Mouse (Mus musculus) embryonic facial prominence, embryonic 13.5 days (tissue): Measurements from ENCODE around the gene Kif24. TPM values are rescaled to one million over a fixed set of nuclear protein-coding genes. Genes with fewer than 3 reads are reported as not detected.

Experiments
- ATAC-seq: fragments of 200-750 bp; cut with Nextera tagmentation; 2 replicates; pipeline ENCODE4 v1.8.0; 2017; ENCODE audit warnings: low read depth; ENCODE audit not compliant: insufficient number of reproducible peaks, insufficient read depth, low FRiP score, low TSS enrichment
- H3K27ac ChIP-seq: fragments of 300-500 bp; sonication (generic); 2 replicates; pipeline ENCODE4 v1.5.1; 2015; ENCODE audit warnings: moderate library complexity, mild to moderate bottlenecking, inconsistent platforms
- H3K27me3 ChIP-seq: fragments of 300-500 bp; sonication (generic); 2 replicates; pipeline ENCODE4 v1.6.1; 2015; ENCODE audit warnings: mild to moderate bottlenecking, inconsistent platforms
- H3K36me3 ChIP-seq: fragments of 300-500 bp; sonication (generic); 2 replicates; pipeline ENCODE4 v1.6.1; 2015; ENCODE audit warnings: mild to moderate bottlenecking, inconsistent platforms
- H3K4me1 ChIP-seq: fragments of 300-500 bp; sonication (generic); 2 replicates; pipeline ENCODE4 v1.6.1; 2015; ENCODE audit warnings: inconsistent platforms
- H3K4me2 ChIP-seq: fragments of 300-500 bp; sonication (generic); 2 replicates; pipeline ENCODE4 v1.6.1; 2015; ENCODE audit warnings: moderate library complexity, mild to moderate bottlenecking, inconsistent platforms
- H3K4me3 ChIP-seq: fragments of 300-500 bp; sonication (generic); 2 replicates; pipeline ENCODE4 v1.5.1; 2015; ENCODE audit warnings: mild to moderate bottlenecking, inconsistent platforms
- H3K9ac ChIP-seq: fragments of 300-500 bp; sonication (generic); 2 replicates; pipeline ENCODE4 v1.6.1; 2015; ENCODE audit warnings: mild to moderate bottlenecking, inconsistent platforms
- H3K9me3 ChIP-seq: fragments of 300-500 bp; sonication (generic); 2 replicates; pipeline ENCODE4 v1.6.1; 2016; ENCODE audit warnings: inconsistent platforms
- WGBS: fragments of 180-500 bp; shearing (Covaris S2); methylation state at CpG from one replicate; pipeline ENCODE4 v1.1.7; 2015; ENCODE audit warnings: mixed read lengths; 5-methylcytosine and 5-hydroxymethylcytosine counted together
- polyA plus RNA-seq: library from polyadenylated mRNA; unstranded; fragments of >200 nt; fragmentation: Nextera tagmentation; extraction: Ambion mirVana; gene quantifications from 2 replicates; pipeline ENCODE4 v1.2.1, GENCODE M21; 2015

The Kif24 gene
- polyA plus RNA-seq, 1 experiment from 2014 or later = 7.6 TPM

- H3K36me3 ChIP-seq = peaks cover 21% of the 10 kb centered on the region; the same call in 1 of the 2 replicates
- peak; percentile 64; the same call in 1 of the 2 replicates for ATAC-seq
- H3K27me3 ChIP-seq = no peaks in the 10 kb centered on the region
- WGBS = 27% methylated on average over 6 of the region's 6 CpGs
- no peaks in the 10 kb centered on the region for H3K9me3 ChIP-seq
- H3K27ac ChIP-seq = peak overlapping the region; percentile 53; the same call in 1 of the 2 replicates
- no peak overlapping the region for H3K4me2 ChIP-seq
- peak overlapping the region; percentile 17; the same call in 1 of the 2 replicates for H3K9ac ChIP-seq
- peaks cover 31% of the 10 kb centered on the region for H3K4me1 ChIP-seq
- H3K4me3 ChIP-seq = no peak overlapping the region
These were observed 16.9 kb upstream of the Kif24 start for GRCm38 (mm10) chr4:41481601-41482017.

- H3K27ac ChIP-seq = peak overlapping the region; percentile 33; the same call in 1 of the 2 replicates
- no peak for ATAC-seq
- WGBS = 82% methylated on average over 8 of the region's 8 CpGs
These were observed 15.6 kb upstream of the Kif24 start for GRCm38 (mm10) chr4:41480254-41480653.

GRCm38 (mm10) chr4:41479456-41479804 lies 14.7 kb upstream of the Kif24 start:
- ATAC-seq = no peak

More at GRCm38 (mm10) chr4:41480254-41480653, 15.6 kb upstream of the Kif24 start:
- peaks cover 21% of the 10 kb centered on the region; the same call in 1 of the 2 replicates for H3K36me3 ChIP-seq
- no peaks in the 10 kb centered on the region for H3K27me3 ChIP-seq
- H3K4me3 ChIP-seq = no peak overlapping the region
- H3K4me1 ChIP-seq = peaks cover 31% of the 10 kb centered on the region
- no peak overlapping the region for H3K9ac ChIP-seq
- no peaks in the 10 kb centered on the region for H3K9me3 ChIP-seq
- no peak overlapping the region for H3K4me2 ChIP-seq

GRCm38 (mm10) chr4:41478751-41479455 lies 14.2 kb upstream of the Kif24 start:
- Histone ChIP-seq H3K4me2 (no peak overlapping the region), H3K36me3 (peaks cover 21% of the 10 kb centered on the region; the same call in 1 of the 2 replicates)

More at GRCm38 (mm10) chr4:41479456-41479804, 14.7 kb upstream of the Kif24 start:
- Histone ChIP-seq H3K9me3 (no peaks in the 10 kb centered on the region), H3K27ac (peak overlapping the region; percentile 33), H3K9ac (no peak overlapping the region), H3K27me3 (no peaks in the 10 kb centered on the region), H3K4me3 (no peak overlapping the region), H3K4me2 (no peak overlapping the region), H3K4me1 (peaks cover 31% of the 10 kb centered on the region), H3K36me3 (peaks cover 21% of the 10 kb centered on the region; the same call in 1 of the 2 replicates)
- WGBS = 27% methylated on average over 1 of the region's 1 CpGs

GRCm38 (mm10) chr4:41477648-41478160 lies 13.0 kb upstream of the Kif24 start:
- Histone ChIP-seq H3K36me3 (peaks cover 21% of the 10 kb centered on the region; the same call in 1 of the 2 replicates), H3K27me3 (no peaks in the 10 kb centered on the region), H3K9ac (no peak overlapping the region), H3K4me1 (peaks cover 31% of the 10 kb centered on the region), H3K4me3 (no peak overlapping the region), H3K27ac (no peak overlapping the region), H3K4me2 (no peak overlapping the region), H3K9me3 (0 out of 2 replicates have a peak, but pooled peaks cover 4% of the 10 kb centered on the region)
- 83% methylated on average over 9 of the region's 9 CpGs for WGBS
- no peak for ATAC-seq

More at GRCm38 (mm10) chr4:41478751-41479455, 14.2 kb upstream of the Kif24 start:
- no peak for ATAC-seq
- H3K4me3 ChIP-seq = no peak overlapping the region
- H3K9me3 ChIP-seq = no peaks in the 10 kb centered on the region
- 52% methylated on average over 4 of the region's 4 CpGs for WGBS
- H3K27ac ChIP-seq = peak overlapping the region; percentile 33; the same call in 1 of the 2 replicates
- peaks cover 31% of the 10 kb centered on the region for H3K4me1 ChIP-seq
- no peak overlapping the region for H3K9ac ChIP-seq
- H3K27me3 ChIP-seq = no peaks in the 10 kb centered on the region

- Histone ChIP-seq H3K9ac (no peak overlapping the region), H3K27ac (peak overlapping the region; percentile 48; the same call in 1 of the 2 replicates), H3K4me2 (no peak overlapping the region), H3K4me1 (peaks cover 31% of the 10 kb centered on the region), H3K9me3 (0 out of 2 replicates have a peak, but pooled peaks cover 4% of the 10 kb centered on the region), H3K4me3 (no peak overlapping the region), H3K27me3 (no peaks in the 10 kb centered on the region), H3K36me3 (no peaks in the 10 kb centered on the region)
- WGBS = 86% methylated on average over 1 of the region's 1 CpGs
- no peak for ATAC-seq
These were observed 6.7 kb upstream of the Kif24 start for GRCm38 (mm10) chr4:41471384-41471689.

GRCm38 (mm10) chr4:41470684-41471383 lies 6.1 kb upstream of the Kif24 start:
- Histone ChIP-seq H3K27me3 (no peaks in the 10 kb centered on the region), H3K9ac (no peak overlapping the region), H3K4me3 (no peak overlapping the region), H3K27ac (peak overlapping the region; percentile 48), H3K9me3 (0 out of 2 replicates have a peak, but pooled peaks cover 4% of the 10 kb centered on the region), H3K4me1 (peaks cover 31% of the 10 kb centered on the region), H3K36me3 (no peaks in the 10 kb centered on the region), H3K4me2 (no peak overlapping the region)
- WGBS = 32% methylated on average over 5 of the region's 5 CpGs
- no peak for ATAC-seq

- Histone ChIP-seq H3K27ac (0 out of 2 replicates have a peak overlapping the region, but pooled peaks have one; percentile 48), H3K4me3 (no peak overlapping the region), H3K27me3 (no peaks in the 10 kb centered on the region), H3K4me1 (peaks cover 31% of the 10 kb centered on the region), H3K9ac (no peak overlapping the region), H3K4me2 (no peak overlapping the region), H3K36me3 (no peaks in the 10 kb centered on the region), H3K9me3 (0 out of 2 replicates have a peak, but pooled peaks cover 4% of the 10 kb centered on the region)
- 56% methylated on average over 7 of the region's 7 CpGs for WGBS
- ATAC-seq = no peak
These were observed 5.5 kb upstream of the Kif24 start for GRCm38 (mm10) chr4:41470051-41470683.

GRCm38 (mm10) chr4:41469199-41469598 lies 4.5 kb upstream of the Kif24 start:
- ATAC-seq = no peak
- H3K4me1 ChIP-seq = peaks cover 31% of the 10 kb centered on the region
- H3K9ac ChIP-seq = no peak overlapping the region
- 26% methylated on average over 10 of the region's 10 CpGs for WGBS
- H3K27ac ChIP-seq = peak overlapping the region; percentile 62; the same call in 1 of the 2 replicates
- H3K4me2 ChIP-seq = 0 out of 2 replicates have a peak overlapping the region, but pooled peaks have one; percentile 7
- H3K36me3 ChIP-seq = no peaks in the 10 kb centered on the region
- H3K4me3 ChIP-seq = no peak overlapping the region
- H3K9me3 ChIP-seq = 0 out of 2 replicates have a peak, but pooled peaks cover 4% of the 10 kb centered on the region
- H3K27me3 ChIP-seq = no peaks in the 10 kb centered on the region

- no peak overlapping the region for H3K9ac ChIP-seq
- H3K27me3 ChIP-seq = no peaks in the 10 kb centered on the region
- no peak overlapping the region for H3K4me2 ChIP-seq
- peak overlapping the region; percentile 62; the same call in 1 of the 2 replicates for H3K27ac ChIP-seq
- H3K36me3 ChIP-seq = no peaks in the 10 kb centered on the region
- H3K4me3 ChIP-seq = no peak overlapping the region
- ATAC-seq = no peak
- H3K9me3 ChIP-seq = 0 out of 2 replicates have a peak, but pooled peaks cover under 1% of the 10 kb centered on the region
- 51% methylated on average over 17 of the region's 17 CpGs for WGBS
- peaks cover 36% of the 10 kb centered on the region for H3K4me1 ChIP-seq
These were observed 3.9 kb upstream of the Kif24 start for GRCm38 (mm10) chr4:41468396-41469080.
